Mouse (Mus musculus): ENCODE data around the gene Fbxl3.

GRCm38 (mm10) chr14:103069465-103069863 is 29.9 kb downstream of the Fbxl3 start:
- TF ChIP-seq TCF12 (IDR thresholded peaks at IDR 0.05; ENCODE audit: insufficient read depth, poor library complexity, severe bottlenecking): no peak
- TF ChIP-seq TCF3 (IDR thresholded peaks at IDR 0.05; ENCODE audit: insufficient read length, low read depth): no peak
- TF ChIP-seq E2F4 (IDR thresholded peaks at IDR 0.05; ENCODE audit: insufficient read depth): no peak
- TF ChIP-seq POLR2A (IDR thresholded peaks at IDR 0.05; ENCODE audit: insufficient read length, low read depth): no peak
- TF ChIP-seq USF1 (IDR thresholded peaks at IDR 0.05; ENCODE audit: low read depth): no peak
- no peak for TF ChIP-seq MAX (IDR thresholded peaks at IDR 0.05; ENCODE audit: low read depth)

Measured in myocyte (in vitro differentiated cells).